Mouse (Mus musculus) embryo, embryonic 11 days (tissue): ENCODE data around the gene Hsd3b7.
"Not testable (repeated sequence)": the region's sequence is repeated elsewhere in the genome, so short reads cannot be mapped to it uniquely, and the experiment has no call there.

ENCODE experiments used
- DNase-seq: peaks from one replicate; pipeline ENCODE4 v3.0.0-alpha.2; 2015

Hsd3b7 gene

GRCm38 (mm10) chr7:127800435-127801009 is at the start of gene Hsd3b7:
Gene Hsd3b7 (plus strand): TSS chr7:127800604.
- peak; percentile 92 for DNase-seq

GRCm38 (mm10) chr7:127751619-127752018 is 48.8 kb upstream of the Hsd3b7 start:
- no peak for DNase-seq

GRCm38 (mm10) chr7:127752069-127752468 is 48.3 kb upstream of the Hsd3b7 start:
- DNase-seq = no peak

DNA sequence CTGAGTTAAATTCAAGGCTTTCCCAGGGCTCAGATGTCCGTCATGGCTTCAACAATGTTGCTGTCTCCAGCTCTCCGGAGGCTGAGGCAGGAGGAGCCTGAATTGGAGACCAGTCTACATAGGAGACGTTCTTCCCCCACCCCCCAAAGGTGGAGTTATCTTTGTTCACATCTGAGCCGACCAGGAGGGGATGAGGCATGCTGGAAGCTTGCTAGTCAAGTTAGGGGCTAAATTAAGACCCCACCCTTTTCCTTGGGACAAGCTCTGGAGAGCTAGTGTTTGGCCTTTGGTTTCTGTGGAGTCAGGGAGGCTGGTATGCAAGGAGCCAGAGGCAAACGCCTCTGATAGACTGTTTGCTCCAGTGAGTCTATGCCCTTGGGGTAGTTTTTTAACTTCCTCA is 47.2 kb upstream of the Hsd3b7 start:
- no peak for DNase-seq

DNA sequence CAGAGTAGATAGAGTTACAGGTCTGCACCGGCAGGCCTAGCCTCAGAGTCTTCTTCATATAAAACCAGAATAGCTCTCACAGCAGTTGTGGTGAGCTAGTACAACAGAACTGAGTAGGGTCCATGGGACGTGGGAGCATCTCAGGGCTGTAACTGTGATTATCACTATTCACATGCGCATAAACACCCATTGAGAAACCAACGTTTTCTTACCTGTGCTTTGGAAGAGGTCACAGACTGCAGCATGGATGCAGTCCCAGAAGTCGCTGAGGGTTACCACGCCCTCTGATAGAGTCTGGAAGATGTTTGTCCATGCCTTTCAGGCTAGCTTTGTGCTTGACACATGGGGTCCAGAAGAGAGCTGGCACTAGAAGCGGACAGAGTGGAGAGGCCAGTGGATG is 46.7 kb upstream of the Hsd3b7 start:
- DNase-seq = no peak

- no peak for DNase-seq
These were observed 40.7 kb upstream of the Hsd3b7 start for GRCm38 (mm10) chr7:127759716-127760115.

DNA sequence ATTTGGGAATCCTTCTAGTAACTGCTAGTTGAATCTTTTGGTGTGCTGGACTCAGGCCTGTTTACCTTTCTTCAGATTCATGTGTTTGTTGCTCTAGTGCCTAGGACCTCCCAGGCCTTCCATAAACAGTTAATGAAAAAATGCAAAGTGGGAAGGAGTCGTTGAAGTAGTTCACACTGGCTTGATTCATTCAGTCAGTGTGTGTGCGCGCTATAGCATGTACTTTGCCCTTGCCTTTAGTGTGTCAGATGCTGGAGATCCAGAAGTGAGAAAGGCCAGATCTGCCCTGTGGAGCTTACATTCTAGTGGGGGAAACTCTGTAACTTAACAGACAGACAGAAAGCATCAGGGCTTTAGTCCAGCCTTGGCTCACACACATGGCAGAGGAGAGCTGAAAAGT is 39.9 kb upstream of the Hsd3b7 start:
- DNase-seq = no peak

DNA sequence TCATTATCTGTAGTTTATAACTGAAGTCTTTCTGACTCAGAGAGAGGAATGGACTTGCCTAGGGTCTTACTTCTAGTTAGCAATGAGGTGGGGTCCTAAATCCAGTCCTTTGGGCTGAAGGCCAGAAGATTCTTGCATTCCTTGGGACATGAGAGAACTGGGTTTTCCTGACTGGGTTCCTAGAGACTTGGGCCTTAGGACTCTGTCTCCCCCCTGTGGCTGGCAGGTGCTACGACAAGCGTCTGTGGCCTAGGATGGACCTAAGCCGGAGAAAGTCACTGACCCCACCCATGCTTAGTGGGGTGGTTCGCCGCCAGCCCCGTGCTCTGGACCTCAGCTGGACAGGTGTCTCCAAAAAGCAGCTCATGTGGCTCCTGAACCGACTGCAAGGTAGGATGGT is 39.4 kb upstream of the Hsd3b7 start:
- peak; percentile 73 for DNase-seq

GRCm38 (mm10) chr7:127763642-127764041 is 36.8 kb upstream of the Hsd3b7 start:
- no peak for DNase-seq

GRCm38 (mm10) chr7:127765756-127766155 is 34.6 kb upstream of the Hsd3b7 start:
- no peak for DNase-seq

- no peak for DNase-seq
These were observed 33.4 kb upstream of the Hsd3b7 start for GRCm38 (mm10) chr7:127766851-127767609.

DNA sequence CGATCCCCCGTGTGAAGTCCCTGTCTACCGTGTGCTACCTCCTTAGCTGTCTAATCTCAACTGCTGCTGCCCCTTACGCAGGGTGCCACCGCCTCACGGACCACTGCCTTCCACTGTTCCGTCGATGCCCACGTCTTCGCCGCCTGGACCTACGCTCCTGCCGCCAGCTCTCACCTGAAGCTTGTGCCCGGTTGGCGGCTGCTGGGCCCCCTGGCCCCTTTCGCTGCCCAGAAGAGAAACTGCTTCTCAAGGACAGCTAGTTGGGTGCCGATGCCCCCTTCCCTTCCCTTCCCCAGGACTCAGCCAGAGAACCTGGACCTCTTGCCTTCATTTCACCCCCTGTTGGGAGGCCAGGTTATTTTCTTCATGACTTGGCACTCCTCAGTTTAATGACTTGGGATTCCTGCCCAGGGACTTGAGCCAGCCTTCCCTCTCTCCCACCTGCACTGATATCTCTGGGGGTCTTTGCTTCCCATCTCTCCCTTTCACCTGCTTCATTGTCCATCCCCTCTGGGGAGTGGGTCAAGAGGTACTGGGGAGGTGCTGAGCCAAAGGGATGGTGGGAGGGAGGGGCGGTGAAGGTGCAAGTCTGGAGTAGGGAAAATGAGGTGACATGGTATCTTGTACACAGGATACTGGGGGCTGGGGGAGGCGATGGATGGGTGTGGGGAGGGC is 32.6 kb upstream of the Hsd3b7 start:
- no peak for DNase-seq

DNA sequence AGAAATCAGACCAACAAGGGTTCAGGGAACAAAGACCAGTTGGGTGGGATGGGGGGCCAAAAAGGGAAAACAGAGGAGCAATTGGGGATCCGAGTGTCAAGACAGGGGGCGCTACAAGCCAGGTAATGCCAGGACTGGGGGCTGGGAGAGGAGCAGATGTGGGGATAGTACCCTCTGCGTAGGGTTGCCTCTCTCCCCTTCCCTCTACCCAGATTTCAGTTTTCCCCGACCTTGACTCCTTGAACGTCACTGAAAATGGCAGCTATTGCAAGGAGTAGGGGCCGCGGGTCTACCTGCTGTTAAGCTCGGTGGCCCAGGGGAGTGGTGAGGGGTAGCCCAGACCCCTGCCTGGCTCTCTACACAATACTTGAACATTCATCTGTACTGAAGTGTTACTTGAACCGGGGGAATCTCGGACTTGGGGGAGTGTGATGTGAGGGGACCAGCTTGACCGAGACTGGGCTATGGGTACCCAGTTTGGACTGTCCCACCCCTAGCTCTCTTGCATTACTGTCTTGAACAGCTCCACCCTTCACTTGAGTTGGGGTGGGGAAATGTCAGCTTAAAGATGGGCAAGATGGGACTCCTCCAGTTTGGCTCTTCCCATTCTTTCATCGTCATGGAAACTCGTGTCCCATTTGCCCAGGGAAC is 31.9 kb upstream of the Hsd3b7 start:
- DNase-seq = no peak

- DNase-seq = peak; percentile 95
These were observed 31.3 kb upstream of the Hsd3b7 start for GRCm38 (mm10) chr7:127768997-127769593.

- peak; percentile 89 for DNase-seq
These were observed 30.8 kb upstream of the Hsd3b7 start, which contains the start of gene Orai3 for GRCm38 (mm10) chr7:127769651-127770038. Gene Orai3 (plus strand): TSS chr7:127769815.

GRCm38 (mm10) chr7:127770039-127770905 is 30.1 kb upstream of the Hsd3b7 start:
- peak; percentile 46 for DNase-seq

GRCm38 (mm10) chr7:127771262-127771661 is 29.1 kb upstream of the Hsd3b7 start:
- DNase-seq = no peak

DNA sequence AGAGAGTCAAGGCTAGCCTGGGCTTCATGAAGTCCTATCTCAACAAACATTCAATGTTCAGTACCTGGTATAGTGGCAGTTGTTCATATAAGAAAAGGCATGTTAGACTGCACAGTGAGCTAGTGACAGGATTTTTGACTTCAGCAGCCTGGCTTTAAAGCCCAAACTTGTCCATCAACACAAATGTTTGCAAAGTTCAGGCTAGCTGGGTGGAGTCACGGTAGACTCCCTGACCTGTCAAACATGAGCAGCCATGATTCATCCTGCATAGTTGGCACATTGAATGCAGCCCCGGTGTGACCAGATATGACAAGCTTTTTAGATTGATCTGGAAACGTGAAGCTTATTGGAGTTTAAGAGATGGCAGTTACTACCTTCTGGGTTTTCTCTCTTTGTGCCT is 28.3 kb upstream of the Hsd3b7 start:
- DNase-seq = no peak

DNA sequence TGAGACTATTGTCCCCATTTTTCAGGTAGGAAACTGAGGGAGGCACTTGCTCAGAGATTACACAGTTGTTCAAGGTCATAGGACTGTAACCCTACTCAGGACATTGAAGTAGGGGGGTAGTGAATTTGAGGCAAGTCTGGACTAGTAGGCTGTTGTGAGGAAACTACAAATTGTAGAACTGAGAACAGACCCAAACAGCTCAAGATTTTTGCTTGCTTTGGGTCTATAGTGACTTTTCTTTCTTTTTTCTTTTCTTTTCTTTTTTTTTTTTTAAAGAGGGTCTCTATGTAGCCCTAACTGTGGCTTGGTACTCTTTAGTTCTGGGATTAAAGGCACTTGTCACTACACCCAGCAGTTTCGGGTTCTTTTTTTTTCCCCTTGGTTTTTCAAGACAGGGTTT is 27.8 kb upstream of the Hsd3b7 start:
- no peak for DNase-seq

GRCm38 (mm10) chr7:127773664-127774384 is 26.6 kb upstream of the Hsd3b7 start:
- peak; percentile 85 for DNase-seq

DNA sequence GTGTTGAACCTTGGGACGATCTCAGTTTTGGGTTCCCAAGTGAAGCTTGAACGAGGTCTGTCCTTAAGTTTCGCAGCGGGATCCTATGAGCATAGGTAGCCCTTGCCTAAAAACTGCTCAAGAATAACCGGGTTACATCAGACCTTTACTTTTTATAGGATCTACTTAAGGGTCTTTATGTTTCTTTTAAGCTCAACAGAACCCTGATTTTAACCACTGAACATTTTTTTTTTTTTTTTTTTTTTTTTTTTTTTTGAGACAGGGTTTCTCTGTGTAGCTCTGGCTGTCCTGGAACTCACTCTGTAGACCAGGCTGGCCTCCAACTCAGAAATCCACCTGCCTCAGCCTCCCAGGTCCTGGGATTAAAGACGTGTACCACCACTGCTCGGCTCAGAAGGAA is 24.6 kb upstream of the Hsd3b7 start:
- DNase-seq = not testable (repeated sequence)
